Mouse (Mus musculus) gastrocnemius, postnatal 25 days (tissue): ENCODE measurements at regions not wholly inside any gene's neighbourhood (a gene's known extent, or its start where the extent isn't known, plus 50 kb on each side); places are given as distances from the start of the nearest gene placed in this dataset.

Experiments
- DNase-seq: peaks from one replicate; pipeline ENCODE4 v3.0.0; 2022

DNA sequence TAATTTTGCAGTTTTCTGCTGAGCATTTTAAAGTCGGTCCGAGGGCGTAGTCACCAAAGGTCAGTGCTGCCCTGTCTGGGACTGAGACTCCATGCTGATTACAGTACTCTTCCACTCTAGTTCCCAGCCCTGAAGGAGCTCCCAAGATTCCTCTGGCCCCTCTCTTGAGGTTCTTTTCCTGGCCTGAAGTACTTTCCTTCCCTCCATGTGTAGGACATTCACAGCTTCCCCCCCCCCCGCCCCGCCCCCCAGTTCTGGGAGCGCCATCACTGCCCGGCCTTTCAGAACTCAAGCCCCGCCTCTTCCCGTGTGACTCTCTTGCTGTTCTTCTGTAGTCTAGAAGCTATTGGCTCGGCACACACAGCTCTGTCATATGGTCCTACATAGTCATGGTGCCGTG is 271.5 kb downstream of the Matn1 start:
- DNase-seq, result no peak

DNA sequence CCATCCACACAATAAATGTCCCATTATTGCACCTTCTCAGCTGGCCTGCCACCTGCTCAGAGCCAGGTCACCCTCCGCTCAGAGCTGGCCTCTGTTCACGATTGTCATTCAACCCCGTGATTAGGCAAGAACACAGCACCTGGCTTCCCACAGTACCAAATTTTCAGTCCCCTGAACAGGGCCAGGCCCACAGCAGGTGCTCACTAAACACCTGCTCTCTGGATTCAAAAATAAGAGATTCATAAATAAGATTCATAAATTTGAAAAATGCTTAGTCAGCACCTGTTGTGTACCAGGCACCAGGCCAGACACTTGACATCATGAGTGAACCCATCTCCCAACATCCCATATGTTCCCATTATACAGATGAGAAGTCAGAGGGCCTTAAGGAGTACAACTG is 272.2 kb downstream of the Matn1 start:
- no peak for DNase-seq

DNA sequence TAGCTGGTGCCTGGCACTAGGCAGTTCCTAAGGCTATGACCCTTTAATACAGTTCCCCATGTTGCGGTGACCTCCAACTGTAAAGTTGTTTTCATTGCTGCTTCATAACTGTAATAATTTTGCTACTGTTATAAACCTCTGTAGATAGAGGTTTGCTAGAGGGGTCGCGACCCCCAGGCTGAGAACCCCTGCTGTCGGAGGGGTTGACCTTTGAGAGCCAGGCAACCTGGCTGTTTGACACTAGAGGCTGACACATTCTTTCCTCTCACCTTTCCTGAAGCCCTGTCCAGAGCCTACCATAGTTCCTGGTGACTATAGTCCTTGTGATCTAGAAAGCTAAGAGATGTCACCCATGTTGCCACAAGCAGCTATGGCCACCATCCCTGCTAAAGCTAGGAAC is 272.9 kb downstream of the Matn1 start:
- DNase-seq, result no peak

DNA sequence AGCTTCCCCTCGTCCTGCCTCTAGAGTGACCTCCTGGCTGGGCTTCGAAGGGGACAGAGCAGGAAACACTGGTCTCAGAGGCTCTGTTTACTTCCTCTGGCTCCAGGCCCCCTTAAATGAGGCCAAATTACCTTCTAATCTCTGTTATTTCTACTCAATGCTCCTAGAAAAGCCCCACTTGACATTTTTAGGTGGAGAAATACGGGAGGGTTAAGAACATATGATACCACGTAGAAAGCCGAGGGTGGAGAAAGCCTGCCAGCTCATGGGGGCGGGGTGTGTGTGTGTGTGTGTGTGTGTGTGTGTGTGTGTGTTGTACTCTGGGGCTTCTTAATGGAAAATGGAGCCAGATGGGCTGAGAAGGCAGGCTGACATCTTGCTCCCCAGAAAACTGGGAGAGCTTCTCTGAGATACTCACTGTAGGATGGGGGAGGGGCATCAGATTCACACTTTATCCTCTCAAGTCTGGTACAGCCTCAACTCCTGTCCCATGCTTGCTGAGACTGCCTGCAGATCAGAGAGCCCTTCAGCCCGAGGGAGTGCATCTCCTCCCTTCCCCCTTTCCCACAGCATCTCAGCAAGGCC is 273.5 kb downstream of the Matn1 start:
- DNase-seq, result no peak

DNA sequence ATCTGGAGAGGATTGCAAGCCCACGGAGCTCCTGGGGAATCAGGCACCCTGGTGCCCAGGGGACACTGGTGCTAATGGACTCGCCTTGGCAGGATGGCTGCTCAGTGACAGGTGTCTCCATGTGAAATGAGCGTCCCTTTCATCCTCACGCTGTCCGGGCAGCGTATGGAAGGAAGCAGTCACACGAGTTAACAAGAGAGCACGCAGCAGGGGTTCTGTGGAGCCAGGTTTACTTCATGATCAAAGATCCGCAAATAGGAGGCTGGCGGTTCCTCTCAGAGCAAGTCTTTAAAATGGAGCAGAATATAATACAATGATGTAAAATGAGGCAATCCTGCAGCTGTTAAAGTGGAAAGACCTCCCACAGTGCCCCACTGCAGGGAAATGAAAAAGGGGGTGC is 276.8 kb downstream of the Matn1 start:
- no peak for DNase-seq

DNA sequence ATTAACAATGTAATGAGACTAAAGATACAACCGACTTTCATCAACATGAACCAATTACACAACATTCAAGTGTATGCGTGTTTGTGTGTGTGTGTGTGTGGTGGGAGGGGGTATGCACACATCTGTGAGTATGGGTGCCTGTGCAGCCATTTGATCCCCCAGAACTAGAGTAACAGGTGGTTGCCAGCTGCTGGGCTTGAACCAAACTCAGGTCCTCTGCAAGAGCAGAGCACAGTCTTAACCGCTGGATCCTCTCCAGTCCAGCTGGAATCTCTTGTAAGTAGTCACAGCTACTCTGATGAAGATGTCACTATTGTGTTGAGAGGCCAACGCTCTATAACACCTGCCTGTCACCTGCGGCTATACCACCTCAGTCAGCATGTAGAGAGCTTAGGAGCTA is 286.2 kb downstream of the Matn1 start:
- no peak for DNase-seq

DNA sequence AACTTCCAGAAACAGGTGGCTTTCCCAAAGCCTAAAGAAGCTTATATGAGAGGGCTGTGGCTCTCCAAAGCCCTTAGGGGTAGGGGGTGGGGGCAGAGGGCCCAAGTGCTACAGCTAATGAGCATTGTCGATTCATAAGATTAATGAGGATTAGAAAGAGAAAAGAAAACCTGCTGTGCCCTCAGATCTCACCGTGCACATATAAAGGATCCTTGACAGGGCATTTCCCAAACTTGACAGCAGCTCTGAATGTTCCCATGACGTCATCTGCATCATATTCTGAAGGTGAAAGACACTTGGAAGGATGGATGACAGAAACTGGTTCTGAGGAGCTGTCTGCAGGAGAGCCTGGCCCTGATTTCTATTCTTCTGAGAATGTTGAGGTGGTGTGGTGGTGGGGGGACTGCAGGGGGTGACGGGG is 292.4 kb downstream of the Matn1 start:
- DNase-seq, result no peak

DNA sequence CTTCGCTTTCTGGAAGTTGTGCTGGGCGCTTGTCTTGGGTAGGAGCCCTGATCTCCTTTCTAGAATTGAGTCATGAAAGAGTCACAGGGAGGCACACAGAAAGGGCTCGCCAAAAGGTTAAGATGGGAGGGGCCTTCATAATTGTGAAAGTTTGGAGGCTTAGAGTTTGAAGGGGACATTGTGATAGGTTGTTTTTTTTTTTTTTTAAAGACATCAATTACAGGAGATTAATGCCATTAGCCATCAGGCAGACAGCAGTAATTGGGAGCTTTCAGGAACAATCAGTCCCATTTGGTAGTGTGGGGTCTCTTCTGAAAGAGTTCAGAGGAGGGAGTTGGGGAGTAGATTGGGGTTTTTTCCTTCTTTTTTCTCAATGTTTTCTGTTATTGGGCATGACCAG is 294.4 kb downstream of the Matn1 start:
- no peak for DNase-seq

DNA sequence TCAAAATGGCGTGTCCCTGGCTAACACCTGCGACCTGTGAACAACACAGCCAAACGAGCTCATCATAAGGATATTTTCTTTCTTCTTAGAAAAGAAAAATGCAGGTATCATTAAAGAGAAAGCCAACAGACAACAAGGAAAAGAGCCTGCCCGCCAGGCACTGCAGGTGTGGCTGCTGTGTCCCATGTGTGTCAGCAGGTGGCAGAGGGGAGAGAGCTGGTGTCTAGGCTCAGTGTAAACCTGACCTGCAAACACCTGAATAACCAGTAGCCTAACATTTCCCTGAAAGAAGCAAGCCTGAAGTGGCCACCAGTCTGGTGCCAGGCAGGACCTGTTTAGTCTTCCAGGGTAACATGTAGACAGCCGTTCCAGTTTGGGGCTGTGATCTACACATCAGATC is 294.9 kb downstream of the Matn1 start:
- no peak for DNase-seq

DNA sequence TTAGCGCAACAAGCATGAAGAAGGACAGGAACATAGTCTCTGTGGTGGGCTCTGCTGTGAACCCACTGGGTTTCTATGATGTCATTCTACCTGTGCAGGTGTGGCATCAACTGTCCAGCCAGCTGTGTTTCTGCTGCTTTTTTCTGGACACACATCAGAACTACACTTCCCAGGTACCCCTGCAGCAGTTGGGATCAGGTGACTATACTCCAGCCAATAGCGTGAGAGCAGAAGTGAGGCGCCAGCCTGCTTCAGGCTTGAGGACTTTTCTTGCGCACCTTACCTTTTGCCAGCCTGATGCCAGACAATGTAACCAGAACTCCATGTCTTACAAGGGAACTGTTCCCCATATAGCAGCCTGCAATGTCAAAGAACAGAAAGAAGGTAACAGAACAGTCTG is 296.3 kb downstream of the Matn1 start:
- no peak for DNase-seq

DNA sequence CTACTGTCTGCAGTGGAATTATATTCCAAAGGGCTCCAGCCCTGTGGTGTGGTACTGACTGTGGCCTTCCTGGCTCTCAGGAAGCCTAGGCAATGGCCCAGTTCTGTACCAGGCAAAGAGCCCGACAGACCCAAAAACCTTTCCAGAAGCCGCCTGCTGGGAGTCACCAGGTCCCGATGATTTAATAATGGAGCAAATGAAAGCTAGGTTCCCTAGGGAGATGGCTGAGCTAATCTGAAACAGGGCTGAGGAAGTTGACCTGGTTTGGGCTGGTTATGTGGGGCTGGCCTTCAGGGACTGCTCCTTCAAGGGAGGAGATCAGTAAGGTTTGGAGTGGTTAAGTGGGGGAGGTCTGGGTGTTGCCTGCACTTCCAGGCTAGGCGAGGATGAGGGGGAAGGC is 298.1 kb downstream of the Matn1 start:
- no peak for DNase-seq

DNA sequence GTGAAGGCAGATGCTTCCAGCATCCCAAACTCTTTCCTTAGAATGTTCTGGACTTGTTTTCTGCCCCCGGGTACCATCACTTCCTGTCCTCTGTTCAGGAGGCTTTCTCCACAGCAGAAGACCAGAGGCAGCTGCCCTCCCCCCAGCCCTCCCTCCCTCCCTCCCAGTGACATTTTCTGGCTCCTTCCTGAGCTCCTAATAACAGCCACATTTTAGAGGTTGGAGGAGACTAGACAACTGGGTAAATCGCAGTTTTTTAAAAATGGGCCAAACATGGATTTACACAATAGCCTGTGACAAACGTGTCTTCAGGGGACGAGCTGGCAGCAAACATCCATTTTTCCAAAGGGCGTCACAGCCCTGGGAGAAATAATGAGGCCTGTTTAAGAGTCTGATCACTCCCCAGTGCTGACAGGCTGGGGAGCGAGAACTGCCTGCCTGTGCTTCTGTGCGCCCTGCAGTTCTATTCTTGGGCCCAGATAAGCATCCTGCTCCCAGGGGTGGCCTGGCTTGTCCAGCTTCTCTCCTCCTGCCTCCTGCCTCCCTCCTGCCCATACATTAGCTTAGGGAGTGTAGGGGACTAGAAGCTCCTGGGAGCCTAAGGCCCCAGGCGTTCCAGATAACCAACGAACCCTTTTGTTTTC is 299.7 kb downstream of the Matn1 start:
- DNase-seq, result no peak

DNA sequence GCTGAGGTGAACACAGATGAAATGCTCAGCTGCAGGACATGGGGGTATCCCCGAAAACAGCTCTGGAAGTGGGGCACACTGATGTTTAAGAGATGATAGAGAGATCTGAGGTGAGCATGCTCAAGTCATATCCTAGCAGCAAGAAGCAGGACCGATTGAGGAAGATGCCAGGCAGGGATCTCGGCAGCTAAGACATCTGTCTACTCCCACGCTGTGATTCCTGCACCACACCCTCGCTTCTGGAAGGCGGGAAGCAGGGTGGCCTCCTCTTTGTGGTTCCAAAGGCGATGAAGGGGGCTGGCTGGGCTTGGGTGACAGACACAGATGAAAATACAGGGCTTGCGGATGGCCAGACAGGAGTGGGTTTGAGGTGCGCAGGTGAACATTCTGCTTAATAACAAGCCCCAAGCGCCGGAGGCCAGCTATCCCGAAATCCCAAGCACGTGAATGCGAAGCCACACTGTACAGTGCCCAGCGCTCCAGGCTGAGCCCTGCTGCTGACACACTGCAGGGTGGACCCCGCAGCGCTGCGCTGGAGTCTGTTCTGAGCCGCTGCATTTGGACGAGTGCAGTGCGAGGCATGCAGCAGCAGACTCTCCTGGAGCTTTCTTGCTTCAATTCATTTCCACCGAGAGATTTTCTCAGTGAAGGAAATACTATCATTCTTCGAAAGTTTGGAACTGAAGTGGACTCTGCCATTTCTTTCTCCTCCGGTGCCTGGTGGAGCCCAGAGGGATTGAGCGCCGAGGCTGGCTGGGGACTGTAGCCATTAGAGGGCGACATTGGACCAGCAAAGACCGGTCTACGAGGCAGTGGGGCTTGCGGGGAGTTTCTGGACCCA is 308.6 kb downstream of the Matn1 start:
- peak; percentile 30 for DNase-seq

DNA sequence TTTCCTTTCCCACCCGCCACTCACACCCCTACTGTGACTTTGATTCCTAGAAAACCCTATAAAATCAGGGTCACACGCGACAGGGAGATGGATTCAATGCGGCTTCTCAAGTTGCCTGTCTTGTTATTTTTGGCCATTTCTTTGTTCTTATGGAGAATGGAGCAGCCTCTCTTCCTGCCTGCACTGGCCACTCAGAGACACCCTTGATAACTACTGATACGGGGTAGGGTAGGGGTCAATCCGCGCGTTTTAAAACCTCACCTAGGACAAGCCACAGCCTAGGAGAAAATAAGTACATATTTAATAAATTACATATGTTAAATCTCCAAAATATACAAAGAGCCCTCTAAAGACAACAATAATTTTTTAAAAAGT is 309.2 kb downstream of the Matn1 start:
- no peak for DNase-seq

DNA sequence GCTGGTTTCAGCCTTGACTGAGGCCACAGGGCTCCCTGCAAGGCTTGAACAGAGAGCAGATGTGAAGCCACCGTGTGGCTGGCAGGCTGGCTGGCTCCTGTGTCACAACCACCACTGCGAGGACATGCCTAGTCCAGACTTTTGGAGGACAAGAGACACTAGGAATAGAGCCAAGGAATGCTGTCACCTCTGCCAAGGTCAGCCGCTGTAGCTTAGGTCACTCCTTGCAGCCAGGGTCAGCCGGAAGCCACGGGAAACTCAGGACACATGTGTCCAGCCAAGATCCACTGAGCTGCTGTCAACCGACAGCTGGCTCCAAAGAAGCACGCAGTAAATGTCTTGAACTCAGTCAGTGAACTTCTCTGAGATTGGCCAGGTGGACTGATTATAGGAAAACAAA is 310.1 kb downstream of the Matn1 start:
- peak; percentile 44 for DNase-seq

DNA sequence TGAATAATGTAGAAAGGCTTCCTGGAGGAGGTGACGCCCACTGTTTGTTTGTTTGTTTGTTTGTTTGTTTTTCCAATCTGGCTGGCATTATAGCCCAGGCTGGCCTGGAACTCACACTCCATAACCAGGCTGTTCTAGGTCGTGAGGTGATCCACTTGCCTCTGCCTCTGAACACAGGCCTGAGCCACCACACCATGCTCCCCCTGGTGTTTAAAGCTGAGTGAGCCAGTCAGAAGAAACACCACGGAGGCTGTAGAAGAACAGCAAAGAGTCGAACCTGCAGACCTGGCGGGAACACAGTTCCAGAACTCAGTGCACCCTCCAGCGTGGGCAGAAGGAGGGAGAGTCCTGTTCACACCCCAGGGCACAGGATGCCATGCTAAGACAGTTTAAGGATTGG is 310.5 kb downstream of the Matn1 start:
- no peak for DNase-seq

DNA sequence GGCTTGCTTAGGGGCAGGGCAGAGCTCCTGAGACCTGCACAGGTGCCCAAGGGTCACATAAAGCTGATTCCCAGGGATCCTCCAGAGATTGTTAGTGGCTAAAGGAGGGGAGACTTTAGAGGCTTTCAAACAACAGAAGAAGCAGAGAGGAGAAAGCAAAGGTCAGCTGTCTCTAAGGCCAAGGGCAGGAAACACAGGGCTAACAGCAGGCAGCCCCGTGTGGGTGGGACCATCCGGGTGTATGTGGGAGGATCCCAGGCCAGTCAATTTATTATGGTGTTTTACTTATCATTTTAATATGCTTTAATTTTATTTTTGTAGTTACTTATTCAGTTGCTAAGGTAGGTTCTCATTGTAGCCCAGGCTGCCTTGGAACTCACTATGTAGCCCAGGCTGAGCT is 317.1 kb downstream of the Matn1 start:
- no peak for DNase-seq

DNA sequence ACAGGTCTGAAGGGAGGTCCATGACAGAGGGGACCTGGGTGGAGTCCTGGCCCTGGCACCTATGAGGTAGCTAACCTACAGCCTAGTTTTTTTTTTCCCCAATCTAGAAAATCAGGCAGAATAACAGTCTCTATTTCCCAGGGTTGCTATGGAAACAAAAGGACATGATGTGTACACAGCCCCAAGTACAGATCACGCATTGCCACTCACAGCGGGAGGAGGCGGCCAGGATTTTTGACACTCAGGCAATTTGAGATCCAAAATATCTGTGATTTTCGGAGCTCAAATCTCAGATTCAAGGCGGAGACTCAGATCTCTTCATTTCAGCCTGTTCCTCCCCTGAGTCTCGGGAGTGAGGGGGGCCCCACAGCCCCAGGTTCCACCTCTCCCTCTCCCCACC is 318.7 kb downstream of the Matn1 start:
- DNase-seq, result no peak

DNA sequence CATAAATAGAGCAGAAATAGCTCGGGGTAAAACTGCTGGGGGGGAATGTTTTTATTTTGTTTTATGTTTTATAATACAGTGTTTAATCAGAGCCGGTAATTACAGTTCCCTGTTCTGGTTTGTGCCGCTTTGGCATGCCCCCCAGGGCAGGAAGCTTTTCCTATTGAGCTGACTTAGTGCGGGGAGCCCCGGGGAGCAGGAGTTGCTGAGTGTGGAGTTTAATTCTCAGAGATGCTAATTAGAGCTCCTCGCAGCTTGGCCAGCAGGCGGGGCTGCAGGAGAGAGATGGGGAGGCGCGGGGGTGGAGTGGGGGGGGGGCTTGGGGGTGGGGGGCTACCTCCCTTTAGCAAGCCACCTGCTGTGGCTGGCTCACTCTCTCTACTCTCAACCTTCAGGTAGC is 322.6 kb downstream of the Matn1 start:
- DNase-seq, result no peak

DNA sequence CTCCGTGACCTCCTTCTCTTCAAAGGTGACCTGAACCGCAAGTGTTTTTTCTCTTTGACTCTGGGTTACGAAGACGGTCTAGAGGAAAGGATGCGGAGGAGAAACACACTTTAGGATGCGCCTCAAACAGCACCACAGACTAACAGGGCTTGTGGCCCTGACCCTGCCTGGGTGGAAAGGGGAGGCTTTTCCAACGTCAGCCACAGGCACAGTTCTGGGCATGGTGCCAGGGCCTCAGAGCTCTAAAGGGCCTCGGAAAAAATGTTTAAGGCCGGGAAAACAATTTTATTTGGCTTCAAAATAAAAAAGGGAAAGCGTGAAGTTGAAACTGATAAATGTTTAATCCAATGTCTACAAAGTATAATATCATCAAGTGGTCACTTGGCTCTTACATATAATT is 323.6 kb downstream of the Matn1 start:
- no peak for DNase-seq

DNA sequence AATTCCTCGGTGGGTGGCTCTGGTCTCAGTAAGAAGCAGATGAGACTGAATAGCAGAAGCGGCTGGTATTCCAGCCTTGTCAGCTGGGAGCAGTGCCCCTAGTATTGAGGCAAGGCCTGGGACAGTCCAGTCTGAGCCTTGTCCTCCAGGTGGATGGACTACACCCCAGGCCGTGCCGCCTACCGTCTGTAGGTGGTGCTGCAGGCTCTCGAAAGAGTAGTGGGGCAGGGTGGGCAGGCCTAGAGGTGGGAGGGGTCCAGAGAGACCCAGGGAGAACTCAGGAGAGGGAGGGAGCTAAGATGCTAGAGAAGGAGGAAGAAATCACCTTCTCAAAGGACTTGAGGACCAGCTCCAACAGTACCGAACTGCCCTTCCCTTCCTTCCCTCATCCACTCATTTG is 326.0 kb downstream of the Matn1 start:
- DNase-seq, result no peak

DNA sequence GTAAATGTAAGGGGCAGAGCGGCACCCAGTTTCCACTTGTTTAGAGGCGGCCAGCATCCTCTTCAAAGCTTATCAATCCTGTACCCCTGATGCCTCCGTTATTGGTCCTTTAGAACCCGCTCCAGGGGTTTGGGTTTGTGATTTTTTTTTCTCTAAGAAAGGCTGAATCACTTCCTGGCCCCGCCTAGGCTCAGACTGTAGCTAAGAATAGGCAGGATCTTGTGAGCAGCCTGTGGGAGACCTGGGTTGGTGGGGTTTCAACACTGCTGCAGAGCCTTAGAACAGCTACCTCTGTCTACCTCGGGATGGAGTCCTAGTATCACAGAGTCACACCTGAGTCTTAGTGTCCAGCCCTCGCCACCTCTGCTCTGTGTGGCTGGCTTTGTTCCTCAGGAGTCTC is 327.9 kb downstream of the Matn1 start:
- no peak for DNase-seq

DNA sequence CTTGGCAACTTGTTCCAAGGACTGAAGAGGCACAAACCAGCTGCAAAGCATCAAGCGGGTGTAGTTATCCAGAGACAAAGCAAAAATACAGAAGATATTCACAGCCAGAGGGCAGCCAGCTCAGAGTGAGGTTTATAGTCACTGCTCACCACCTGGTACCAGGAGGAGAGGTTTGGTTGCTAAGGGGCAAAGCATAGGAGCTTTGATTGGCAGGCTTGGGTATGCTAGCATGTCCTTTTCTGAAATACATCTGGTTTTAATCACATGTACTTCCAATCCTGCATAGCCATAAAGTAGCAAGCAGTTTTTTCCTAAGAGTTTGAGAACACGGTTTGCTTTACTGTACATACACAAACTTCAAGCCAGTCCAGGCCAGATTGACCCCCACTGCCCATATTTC is 349.4 kb downstream of the Matn1 start:
- no peak for DNase-seq
